Mouse (Mus musculus) testis, postnatal 14 days (tissue): ENCODE results near the gene Ptpn7.

Source experiments
- DNase-seq: peaks from one replicate; pipeline ENCODE4 v3.0.0; 2021; ENCODE audit warnings: low spot score

Gene Ptpn7

DNA sequence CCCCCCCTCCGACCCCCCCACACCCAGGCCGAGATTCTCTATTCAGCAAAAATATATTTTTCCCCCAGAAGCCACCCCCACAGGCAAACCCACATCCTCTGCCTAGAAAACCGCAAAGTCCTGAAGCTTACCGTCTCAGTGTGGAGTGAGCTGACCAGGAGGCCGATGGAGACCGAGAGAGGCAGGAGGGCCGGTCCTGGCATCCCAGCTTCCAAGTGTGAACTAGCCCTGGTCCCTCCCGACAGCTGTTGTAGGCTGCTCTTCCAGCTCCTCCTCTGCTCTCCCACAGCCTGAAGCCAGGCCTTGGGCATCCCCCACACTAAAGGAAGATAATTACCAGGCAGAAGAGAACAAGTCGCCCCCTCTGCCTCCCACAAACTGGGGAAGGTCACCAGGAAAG, 3.5 kb upstream of the Ptpn7 start:
- DNase-seq, result peak; percentile 82

DNA sequence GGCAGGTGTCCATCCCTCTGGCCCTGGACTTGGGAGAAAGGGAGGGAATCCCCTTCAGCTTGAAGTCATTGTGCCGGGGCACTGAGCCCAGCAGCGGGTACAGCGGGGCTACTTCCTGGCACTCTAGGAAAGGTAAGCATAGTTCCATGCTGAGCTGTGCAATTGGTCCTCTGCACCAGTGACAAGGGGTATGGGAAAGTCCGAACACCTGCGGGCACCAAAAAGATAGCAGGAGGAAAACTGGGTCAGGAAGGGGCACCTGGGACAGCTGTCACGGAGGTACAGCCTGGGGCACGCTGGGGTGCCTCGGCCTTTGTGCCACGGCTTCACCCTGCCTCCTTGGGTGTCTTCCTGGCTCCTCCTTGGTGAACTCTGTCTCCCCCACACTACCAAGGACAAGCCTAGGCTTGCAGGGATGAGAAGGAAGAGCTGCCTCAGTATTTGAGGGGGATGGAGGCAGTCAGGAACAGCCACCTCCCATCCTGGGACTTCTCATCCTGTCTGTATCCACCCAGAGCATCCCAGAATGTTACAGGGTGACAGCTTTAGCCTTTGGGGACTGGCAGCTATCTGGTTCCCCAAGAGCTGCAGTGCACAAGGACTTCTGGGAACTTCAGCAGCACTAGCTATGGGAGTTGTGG, 2.8 kb upstream of the Ptpn7 start:
- DNase-seq, result peak; percentile 65

DNA sequence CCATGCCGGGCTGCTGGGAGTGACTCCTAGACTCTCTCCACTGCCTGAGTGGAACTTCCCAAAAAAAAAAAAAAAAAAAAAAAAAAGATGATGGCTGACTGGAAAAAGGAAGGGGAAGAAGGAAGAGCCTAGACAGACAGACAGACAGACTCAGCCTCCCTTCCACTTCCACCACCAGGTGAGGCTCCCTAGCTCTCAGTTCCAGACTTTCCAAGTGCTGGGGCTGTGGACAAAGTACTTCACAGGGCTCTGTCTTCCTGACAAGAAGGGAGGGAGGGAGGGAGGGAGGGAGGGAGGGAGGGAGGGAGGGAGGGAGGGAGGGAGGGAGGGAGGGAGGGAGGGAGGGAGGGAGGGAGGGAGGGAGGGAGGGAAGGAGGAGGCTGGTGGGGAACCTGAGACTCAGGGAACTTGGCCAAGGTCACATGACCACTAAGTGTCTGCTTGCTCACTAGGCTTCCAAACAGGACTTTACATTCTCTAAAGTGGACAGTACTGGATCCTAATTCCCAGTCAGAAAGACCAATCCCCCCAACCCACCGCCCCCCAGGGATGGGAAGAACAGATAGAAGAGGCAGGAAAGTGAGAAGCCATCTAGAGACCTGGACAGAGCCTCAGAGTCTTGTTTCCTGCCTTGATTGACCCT, 2.0 kb upstream of the Ptpn7 start:
- DNase-seq, result no peak

DNA sequence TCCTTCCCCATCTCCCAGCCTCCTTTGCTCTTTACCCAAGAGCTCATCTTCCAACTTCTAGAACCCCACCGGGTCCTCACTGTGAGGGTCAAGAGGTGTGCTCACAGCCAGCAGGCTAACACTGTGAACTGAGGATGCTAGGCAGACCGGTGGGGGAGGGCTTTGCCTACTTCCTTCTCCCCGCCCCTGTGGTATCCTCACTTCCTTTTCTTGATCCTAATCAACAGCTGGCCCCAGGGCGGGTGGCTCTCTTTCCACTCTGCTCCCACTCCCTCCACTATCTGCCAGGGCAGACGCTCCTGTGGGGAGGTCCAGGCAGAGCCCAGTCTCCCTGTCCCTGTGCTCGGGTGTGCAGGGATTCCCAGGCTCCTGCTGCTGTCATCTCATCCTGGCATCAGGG, 1.5 kb upstream of the Ptpn7 start:
- DNase-seq, result no peak

DNA sequence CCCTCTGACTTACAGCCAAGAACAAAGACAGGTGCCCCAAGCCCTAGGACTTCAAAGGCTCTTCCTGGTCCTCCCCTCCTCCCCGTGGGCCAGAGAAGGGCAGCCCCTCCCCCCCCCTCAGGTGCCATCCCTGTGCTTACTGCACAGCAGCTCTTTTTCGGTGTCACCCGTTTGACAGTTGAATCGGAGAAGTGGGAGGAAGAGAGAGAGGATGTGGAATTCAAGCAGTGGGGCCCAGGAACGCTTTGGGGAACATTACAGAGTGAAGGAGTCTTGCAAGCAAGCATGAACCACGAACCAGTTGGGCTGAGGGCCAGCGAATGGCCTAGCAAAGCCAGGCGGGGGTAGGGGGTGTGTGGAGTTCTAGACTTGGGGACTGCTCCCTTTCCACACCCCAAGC, 940 bp upstream of the Ptpn7 start:
- no peak for DNase-seq

DNA sequence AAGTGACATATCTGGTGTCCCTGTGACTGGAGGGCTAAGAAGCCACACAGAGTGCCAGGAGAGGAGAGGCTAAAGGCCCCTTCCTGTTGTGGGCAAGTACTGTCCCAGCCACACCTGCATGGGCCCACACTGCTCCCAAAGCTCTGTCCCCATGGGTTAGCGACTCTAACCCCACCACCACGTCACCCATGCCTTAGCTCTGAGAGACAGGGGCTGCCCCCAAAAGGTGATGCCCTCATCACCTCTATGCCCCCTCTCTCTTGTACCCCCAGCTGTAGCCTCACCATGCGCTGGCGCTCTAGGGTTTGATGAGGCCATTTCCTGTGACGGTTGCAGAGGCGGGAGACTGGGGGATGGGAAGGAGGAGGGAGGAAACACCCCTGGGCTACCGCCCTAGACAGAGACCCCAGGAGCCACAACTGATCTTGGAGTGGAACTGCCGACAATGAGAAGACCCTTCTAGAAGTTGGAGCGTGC, 431 bp downstream of the Ptpn7 start:
- DNase-seq, result no peak

DNA sequence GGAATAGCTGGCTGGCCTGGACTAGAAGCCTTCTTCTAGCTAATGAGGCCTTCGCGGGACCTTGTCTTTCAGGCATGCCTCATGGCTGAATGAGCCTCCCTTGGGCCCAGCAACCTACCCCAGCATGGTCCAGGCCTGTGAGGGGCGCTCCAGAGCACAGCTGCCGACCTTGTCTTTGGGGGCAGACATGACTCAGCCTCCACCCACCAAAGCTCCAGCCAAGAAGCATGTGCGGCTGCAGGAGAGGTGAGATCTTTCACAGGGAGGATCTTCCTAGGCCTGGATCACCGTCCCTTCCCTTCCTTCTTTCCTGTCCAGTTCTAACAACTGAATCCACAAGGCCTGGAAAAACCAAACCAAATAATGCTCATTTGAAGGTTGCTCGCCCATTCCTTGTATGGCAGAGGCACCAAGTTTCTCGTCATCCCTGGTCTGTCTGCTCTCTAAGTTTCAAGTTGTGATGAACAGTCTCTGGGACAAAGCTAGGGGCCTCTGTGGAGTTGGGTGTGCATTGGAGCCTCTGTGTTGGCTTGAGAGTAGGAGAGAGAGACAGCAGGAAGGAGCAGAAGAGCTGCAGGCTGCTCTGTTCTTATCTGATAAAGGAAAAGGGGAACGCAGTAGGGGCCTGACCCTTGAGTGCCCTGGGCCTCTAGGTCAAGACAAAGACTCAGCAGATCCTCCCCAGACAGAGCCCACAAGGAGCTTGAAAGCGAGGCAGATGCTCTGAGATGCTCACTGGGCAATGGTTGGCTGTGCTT, 1.4 kb downstream of the Ptpn7 start:
- DNase-seq, result no peak

DNA sequence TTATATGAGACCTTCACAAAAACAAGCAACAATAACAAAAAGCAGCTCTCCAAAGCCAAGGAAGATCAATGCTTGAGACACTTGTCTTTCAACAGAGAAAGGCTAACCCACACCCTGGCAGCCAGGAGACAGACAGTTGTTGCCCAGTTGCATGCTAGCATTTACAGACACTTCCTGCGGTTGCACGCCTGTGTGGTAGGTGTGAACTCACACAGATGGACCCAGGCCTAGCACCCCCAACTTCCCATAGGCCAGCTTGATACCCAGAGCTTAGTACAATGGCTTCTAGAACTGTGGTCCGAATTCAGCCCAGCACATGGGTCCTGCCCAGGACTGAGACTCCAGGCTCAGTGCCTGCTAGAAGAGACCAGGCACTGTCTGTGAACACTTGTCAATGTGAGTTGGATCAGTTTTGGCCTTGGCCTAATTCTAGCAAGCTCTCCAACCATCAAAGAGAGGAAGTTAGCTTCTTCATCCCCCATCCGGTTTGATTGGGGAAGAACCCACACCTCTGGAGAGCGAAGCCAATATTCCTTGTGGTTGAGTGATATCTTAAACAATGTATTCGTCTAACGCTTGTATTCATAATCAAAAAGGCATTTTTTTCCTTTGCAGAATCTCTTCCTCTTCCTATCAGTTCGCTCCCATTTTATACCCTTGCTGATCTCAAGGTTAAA, 2.7 kb downstream of the Ptpn7 start:
- DNase-seq, result no peak

DNA sequence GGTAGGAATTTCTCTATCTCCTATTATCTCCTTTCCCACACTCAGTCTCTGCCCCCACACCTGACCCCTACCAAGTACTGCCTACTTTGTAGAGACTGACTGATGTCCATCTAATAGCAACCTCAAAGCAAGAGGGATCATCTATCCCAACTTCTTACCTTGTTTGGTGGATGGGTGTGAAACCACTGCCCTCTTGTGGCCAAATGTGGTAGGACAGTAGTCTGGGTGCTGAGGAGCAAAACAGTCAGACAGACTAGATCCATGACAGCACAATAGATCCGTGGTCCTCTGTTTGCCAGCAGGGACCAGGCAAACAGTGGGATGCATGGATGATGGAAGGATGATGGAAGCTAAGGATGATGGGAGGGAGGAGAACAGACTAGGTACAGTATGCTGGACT, 4.0 kb downstream of the Ptpn7 start:
- peak; percentile 54 for DNase-seq

DNA sequence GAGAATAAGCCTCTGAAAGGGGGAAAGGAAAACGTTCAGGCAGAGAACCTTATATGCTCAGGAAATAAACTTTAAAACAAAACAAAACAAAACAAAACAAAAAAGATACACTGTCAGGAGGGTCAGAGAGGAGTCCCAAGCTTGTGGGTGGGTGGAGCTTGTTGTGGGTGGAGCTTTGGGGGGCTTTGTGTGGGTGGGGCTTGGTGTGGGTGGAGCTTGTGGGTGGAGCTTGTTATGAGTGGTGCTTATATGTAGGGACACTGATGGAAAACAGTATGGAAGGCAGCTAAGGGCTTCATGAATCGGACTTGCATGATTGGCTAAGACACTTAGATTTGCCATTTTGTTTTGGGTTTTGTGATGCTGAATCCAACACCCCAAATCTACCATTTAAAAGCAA, 7.4 kb downstream of the Ptpn7 start:
- no peak for DNase-seq

DNA sequence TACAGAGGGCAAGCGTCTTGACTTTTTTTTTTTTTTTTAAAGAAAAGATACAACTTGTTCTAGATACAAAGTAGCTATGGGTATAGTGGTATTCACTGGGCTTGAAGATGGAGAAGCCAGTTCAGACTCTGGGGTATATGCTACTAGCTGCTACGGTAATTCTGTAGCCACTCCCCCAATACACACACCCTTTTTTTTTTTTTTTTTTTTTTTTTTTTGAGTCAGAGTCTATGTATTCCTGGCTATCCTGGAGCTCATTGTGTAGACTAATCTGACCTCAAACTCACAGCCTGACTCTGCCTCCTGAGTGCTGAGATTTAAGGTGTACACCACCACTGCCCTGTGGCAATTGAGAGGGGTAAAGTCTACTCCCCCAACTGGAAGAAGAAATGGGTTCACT, 10.0 kb downstream of the Ptpn7 start:
- no peak for DNase-seq

DNA sequence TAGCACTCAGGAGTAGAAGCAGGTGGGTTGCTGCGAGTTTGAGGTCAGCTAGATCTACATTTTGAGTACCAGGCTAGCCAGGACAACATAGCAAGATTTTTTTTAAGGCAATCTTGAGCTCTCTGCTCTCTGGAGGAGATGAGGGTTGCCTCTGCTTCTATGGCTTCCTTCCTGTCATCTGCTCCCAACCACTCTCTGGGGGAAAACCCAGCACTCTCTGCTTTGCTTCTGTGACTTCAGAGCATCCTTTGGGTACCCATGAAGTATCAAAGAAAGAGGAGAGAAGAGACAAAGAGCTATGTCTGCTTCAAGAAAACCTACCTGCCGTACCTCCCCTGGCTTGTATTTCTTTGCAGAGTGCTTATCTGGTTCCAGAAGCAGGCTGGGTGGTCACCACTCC, 11.4 kb downstream of the Ptpn7 start:
- DNase-seq, result no peak

DNA sequence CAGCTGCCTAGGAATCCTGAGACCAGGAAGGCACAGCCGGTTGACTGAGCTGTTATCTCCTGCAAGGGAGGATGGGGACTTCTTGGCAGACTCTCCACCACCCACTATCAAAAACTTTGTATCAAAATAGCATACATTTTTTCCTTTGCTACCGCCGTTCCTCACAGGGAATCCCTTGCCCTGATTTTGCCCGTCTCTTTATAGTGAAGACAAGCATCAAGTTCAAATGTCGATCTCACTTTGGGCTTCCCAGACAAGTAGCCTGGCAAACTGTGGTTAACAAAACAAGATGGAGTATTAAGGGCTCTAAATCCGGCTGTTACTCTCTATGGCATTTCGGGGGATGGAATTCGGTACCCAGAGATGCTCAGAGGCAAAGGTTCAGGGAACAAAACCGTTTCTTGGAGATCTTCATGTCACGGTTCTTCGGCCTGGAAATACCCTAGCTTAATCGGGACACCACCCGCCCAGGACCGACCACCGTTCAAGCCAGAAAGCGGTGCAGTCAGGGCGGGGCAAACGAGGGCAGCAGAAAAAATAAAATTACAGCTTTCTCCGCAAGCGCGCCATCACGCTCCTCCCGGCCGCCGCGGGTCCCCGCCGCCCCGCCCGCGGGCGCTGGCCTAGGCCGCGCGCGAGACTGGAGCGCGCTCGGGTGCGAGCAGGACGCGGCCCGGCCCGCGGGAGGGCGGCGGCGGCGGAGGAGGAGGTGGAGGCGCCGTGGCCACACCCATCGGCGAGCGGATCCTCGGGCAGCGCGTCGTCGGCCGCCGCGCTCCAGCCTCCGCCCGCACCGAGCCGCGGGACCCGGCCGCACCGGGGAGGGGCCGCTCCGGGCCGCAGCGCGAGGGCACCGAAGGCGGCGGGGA, 13.8 kb downstream of the Ptpn7 start, which contains the start of gene Arl8a:
Arl8a (plus strand) TSS at position 748 of the 869 bp plus-strand sequence.
- DNase-seq, result peak; percentile 76

DNA sequence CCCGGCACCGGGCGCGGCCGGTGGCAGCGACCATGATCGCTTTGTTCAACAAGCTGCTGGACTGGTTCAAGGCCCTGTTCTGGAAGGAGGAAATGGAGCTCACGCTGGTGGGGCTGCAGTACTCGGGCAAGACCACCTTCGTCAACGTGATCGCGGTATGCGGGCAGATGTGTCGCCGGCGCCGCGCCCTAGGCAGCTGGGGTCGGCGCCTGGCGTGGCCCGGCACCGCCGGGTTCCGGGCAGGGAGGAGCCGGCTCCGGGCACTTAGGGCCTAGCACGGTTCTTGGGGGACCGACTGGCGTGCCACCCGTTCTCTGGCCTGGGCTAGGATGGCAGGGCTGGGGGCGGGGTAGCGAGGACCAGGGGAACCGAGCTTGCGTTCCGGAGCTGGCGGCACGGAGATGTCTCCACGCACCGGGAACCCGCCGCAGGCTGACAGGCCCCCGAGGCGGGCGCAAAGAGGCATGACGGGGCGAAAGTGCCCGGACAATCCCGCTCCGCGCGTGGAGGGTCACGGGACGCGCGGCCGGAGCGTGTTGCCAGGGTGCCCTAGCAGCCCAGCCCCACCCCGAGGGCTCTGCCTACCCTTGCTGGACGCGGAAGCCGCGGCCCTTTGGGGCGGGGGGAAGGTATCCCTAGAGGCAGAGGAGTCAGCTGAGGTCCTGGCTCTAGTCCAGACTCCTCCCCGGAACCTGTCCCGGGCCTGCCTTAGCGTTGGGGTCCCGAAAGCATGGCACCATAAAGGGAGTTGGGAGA, 14.6 kb downstream of the Ptpn7 start:
- peak; percentile 83 for DNase-seq

DNA sequence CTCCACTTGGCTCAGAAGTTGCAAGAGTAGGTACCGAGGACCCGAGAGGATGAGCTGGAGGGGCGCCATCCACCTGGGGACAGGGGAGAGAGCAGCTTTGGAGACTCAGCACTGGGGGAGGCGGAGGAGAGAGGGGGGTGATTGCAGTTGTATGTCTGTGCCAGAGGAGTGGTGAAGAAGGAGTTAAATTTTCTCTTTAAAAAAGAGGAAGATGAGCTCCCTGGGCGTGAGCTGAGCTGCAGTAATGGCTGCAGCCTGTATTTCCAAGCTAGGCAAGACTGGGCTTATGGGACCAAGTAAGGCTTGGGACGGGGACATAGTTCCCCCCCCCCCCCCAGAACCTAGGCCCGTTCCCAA, 15.2 kb downstream of the Ptpn7 start:
- DNase-seq, result no peak

DNA sequence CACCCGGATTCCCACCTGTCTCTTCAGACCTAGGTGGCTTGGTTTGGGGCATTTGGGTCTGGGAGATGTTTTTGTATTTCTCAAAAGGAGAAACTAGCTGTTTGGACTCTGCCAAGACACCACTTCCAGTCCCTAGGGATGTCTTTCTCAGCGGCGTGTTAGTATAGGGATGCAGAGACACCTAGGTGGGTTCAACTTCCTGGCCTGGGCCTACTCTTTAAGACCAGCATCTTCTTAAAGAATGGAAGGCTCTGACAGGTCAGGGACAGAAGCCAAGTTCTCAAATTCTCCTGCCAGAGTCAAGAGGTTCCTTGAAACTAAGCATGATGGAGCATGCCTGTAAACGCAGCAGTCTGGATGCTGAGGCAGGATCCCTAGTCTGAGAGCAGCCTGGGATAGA, 16.0 kb downstream of the Ptpn7 start:
- DNase-seq, result no peak

DNA sequence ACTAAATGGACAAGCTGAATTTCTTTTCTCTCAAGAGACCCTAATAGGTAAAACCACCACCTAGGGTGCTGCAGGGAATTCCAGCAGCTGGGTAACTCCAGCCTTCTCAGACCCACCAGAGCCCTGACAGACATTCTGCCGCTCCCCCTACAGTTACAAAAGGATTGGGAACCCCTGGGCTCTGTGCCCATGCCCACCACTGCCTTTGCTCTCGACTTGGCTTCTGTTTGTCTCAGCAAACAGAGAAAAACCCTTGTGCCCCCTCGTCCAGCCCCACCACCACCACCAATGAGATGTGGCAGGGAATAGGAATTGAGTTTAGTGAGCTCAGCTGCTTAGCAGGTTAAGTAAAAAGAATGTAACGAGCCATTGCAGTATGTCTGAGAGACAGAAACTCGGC, 16.5 kb downstream of the Ptpn7 start:
- DNase-seq, result no peak

DNA sequence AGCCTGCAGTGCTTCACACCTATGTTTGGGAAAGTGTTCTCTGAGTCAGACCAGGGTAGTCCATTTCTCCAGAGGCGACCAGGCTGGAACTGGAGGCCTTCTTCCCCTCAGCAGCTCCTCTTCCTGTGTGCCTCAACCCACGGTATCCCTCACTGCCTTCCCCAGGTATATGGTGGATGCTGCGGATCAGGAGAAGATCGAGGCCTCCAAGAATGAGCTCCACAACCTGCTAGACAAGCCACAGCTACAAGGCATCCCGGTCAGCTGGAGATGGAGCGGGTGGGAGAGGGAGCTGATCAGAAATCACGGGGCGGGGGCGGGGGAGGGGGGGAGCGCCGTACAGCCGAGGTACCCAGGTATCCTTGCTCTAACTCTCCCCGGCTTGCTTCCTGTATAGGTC, 21.5 kb downstream of the Ptpn7 start:
- no peak for DNase-seq

DNA sequence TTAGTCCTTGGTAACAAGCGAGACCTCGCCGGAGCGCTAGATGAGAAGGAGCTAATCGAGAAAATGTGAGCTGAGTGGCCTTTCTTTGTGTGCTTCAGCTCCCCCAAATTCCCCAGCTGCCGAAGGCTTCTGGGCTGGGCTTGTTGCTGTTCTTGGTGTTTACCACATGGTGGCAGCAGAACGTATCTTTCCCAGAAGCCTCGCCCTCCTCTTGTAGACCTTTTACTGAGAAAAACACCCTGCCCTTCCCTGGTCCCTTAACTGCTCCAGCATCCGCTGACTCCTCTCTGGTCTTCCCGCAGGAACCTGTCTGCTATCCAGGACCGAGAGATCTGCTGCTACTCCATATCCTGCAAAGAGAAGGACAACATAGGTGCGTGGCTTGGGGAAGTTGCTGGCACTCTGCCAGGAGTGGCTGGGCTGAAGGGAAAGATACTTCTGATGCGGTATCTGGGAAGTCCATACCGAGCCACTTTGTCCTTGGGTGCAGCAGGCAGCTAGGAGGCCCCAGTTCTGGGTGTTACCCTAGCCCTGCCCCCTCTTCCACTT, 22.0 kb downstream of the Ptpn7 start:
- DNase-seq, result peak; percentile 74

DNA sequence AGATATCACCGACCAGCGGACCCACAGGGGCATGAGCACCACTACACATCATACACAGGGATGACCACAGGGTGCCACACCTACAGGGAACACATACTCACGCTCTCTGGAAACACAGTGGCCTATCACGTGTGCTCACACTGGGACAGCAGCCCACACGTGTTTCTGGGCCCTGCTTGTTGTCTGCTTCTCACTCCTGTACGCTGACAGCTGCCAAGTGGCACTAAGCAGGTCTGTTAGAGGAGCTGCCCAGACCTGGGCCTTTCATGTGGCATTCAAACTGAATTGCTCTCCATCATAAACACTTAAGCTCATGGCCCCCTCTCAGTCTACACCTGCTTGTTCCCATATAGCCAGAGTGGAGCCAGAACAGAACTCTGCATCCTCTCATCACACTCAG, 23.8 kb downstream of the Ptpn7 start:
- DNase-seq, result no peak

DNA sequence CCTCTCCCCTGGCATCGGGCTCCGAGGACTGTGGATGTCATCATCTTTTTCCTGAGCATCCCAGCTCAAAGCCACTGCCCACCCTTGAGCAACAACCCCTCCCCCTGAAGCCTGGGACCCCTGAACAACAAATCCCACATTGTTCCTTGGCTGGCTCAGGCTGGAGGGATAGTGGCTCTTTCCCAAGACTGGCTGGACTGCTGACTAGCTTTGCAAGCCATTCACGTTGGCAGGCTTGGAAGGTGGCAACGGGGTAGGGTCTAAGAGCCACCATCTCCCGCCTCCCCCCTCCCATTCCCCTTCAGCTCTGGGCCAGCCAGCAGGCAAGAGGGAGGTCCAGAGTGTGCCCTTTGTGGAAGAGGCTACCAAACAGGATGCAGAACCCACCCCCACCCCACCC, 26.1 kb downstream of the Ptpn7 start:
- no peak for DNase-seq
